Mouse (Mus musculus) thymus, adult 2 months (tissue): ENCODE measurements at regions not wholly inside any gene's neighbourhood (a gene's known extent, or its start where the extent isn't known, plus 50 kb on each side); places are given as distances from the start of the nearest gene placed in this dataset.

ENCODE experiments used
- CTCF ChIP-seq: fragments of 200-500 bp; IDR thresholded peaks from 2 replicates; pipeline ENCODE4 v1.5.1; 2012; ENCODE audit warnings: mild to moderate bottlenecking, control low read depth, low read length, moderate library complexity, borderline replicate concordance; ENCODE audit not compliant: control insufficient read depth, poor library complexity, insufficient read depth; ENCODE audit errors: extremely low read depth
- POLR2A ChIP-seq: fragments of 200-500 bp; IDR thresholded peaks from 2 replicates; pipeline ENCODE4 v1.6.1; 2012; ENCODE audit warnings: mild to moderate bottlenecking, low read length, control low read depth, moderate library complexity; ENCODE audit not compliant: control insufficient read depth, poor library complexity, insufficient read depth; ENCODE audit errors: extremely low read depth

GRCm38 (mm10) chr17:85848526-85848925, 160.5 kb upstream of the Six2 start:
- TF ChIP-seq CTCF (no peak), POLR2A (no peak)
